Mouse (Mus musculus) neural tube, embryonic 11.5 days (tissue): ENCODE measurements around the gene Chpf. TPM values are rescaled to one million over a fixed set of nuclear protein-coding genes. Genes with fewer than 3 reads are reported as not detected.
A peak's percentile ranks its signal among the peaks of the same experiment; 100 is the strongest.

ENCODE experiments used
- ATAC-seq: fragments of 200-750 bp; cut with Nextera tagmentation; 2 replicates; pipeline ENCODE4 v1.8.0; 2017; ENCODE audit warnings: moderate number of reproducible peaks, mild to moderate bottlenecking, moderate TSS enrichment, moderate library complexity; ENCODE audit not compliant: insufficient read depth, low FRiP score, low TSS enrichment
- DNase-seq: peaks from one replicate; pipeline ENCODE4 v3.0.0-alpha.2; 2015; ENCODE audit warnings: low spot score
- H3K27ac ChIP-seq: fragments of 300-500 bp; sonication (generic); 2 replicates; pipeline ENCODE4 v1.5.1; 2014; ENCODE audit warnings: low read depth, mild to moderate bottlenecking, low read length
- H3K27me3 ChIP-seq: fragments of 300-500 bp; sonication (generic); 2 replicates; pipeline ENCODE4 v1.6.1; 2014; ENCODE audit warnings: mild to moderate bottlenecking, low read length, mixed read lengths; ENCODE audit not compliant: control insufficient read depth, insufficient read depth
- H3K36me3 ChIP-seq: fragments of 300-500 bp; sonication (generic); 2 replicates; pipeline ENCODE4 v1.6.1; 2014; ENCODE audit warnings: mild to moderate bottlenecking, low read length, moderate library complexity, mixed read lengths; ENCODE audit not compliant: control insufficient read depth, insufficient read depth
- H3K4me1 ChIP-seq: fragments of 300-500 bp; sonication (generic); 2 replicates; pipeline ENCODE4 v1.6.1; 2014; ENCODE audit warnings: low read length, mixed read lengths; ENCODE audit not compliant: control insufficient read depth, insufficient read depth
- H3K4me2 ChIP-seq: fragments of 300-500 bp; sonication (generic); 2 replicates; pipeline ENCODE4 v1.6.1; 2014; ENCODE audit warnings: low read depth, mild to moderate bottlenecking, moderate library complexity
- H3K4me3 ChIP-seq: fragments of 300-500 bp; sonication (generic); 2 replicates; pipeline ENCODE4 v1.5.1; 2014; ENCODE audit warnings: low read depth, low read length
- H3K9ac ChIP-seq: fragments of 300-500 bp; sonication (generic); 2 replicates; pipeline ENCODE4 v1.6.1; 2014; ENCODE audit warnings: mild to moderate bottlenecking, low read length
- H3K9me3 ChIP-seq: fragments of 300-500 bp; sonication (generic); 2 replicates; pipeline ENCODE4 v1.6.1; 2016; ENCODE audit warnings: low read length; ENCODE audit not compliant: control insufficient read depth
- WGBS: fragments of 180-500 bp; shearing (Covaris S2); extraction: QIAGEN DNeasy Blood & Tissue Kit; methylation state at CpG from one replicate; pipeline ENCODE4 v1.1.7; 2014; 5-methylcytosine and 5-hydroxymethylcytosine counted together
- polyA plus RNA-seq: library from polyadenylated mRNA; unstranded; fragments of >200 nt; fragmentation: Nextera tagmentation; extraction: Ambion mirVana; gene quantifications from 2 replicates; pipeline ENCODE4 v1.2.1, GENCODE M21; 2014

Gene Chpf
- polyA plus RNA-seq, 1 experiment from 2014 or later = 27.1 TPM

DNA sequence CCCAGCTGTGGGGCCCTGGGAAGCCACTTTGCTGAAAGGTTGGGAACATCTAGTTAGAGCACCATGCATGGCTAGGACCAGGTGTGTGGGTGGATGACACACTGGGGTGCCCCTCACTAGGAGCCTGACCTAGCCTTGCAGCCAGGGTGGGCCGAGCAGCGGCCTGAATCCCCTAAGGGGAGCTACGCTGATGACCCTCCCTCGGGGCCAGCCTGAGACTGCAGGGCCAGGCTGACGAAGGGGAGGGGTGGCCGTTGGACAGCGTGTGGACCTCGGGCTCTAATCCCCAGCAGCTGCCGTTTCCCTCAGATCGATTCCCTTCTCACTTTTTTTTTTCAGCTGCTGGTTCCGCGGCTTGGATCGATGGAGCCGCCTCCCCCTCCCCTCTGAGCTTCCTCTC is 30.2 kb downstream of the Chpf start:
- H3K36me3 ChIP-seq = no peaks in the 10 kb centered on the region
- ATAC-seq = no peak
- H3K4me2 ChIP-seq = peak overlapping the region; percentile 25
- peaks cover 69% of the 10 kb centered on the region for H3K4me1 ChIP-seq
- H3K27ac ChIP-seq = peak overlapping the region; percentile 65
- H3K4me3 ChIP-seq = no peak overlapping the region
- no peak overlapping the region for H3K9ac ChIP-seq
- no peak for DNase-seq
- no peaks in the 10 kb centered on the region for H3K9me3 ChIP-seq
- peaks cover 35% of the 10 kb centered on the region for H3K27me3 ChIP-seq
- WGBS = under 1% methylated on average over 13 of the region's 14 CpGs

DNA sequence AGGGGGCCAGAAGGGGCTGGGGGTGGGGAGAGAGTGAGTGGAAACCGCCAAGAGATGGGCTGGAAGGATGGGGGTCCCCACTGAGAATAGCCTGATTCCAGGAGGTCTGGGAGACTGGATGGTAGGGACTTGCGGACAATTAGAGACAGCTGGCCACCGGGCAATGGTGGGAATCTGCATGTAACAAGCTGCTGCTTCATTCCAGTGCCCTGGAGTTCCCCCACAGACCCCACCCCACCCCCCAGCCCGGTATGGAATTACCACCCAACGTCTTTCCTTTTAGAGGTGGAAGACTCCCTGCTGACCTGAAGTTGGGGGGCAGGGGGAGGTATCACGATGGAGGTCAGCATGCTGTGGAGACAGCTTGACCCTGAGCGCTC is 31.1 kb downstream of the Chpf start:
- Histone ChIP-seq H3K36me3 (no peaks in the 10 kb centered on the region; the same call in 1 of the 2 replicates), H3K9me3 (no peaks in the 10 kb centered on the region), H3K9ac (no peak overlapping the region), H3K4me1 (peaks cover 78% of the 10 kb centered on the region), H3K4me2 (peak overlapping the region; percentile 23), H3K4me3 (no peak overlapping the region), H3K27ac (peak overlapping the region; percentile 88), H3K27me3 (peaks cover 35% of the 10 kb centered on the region)
- ATAC-seq (no peak), DNase-seq (no peak)
- WGBS = 1% methylated on average over 7 of the region's 7 CpGs

- DNase-seq (peak; percentile 65), ATAC-seq (peak; percentile 9; the same call in 1 of the 2 replicates)
- Histone ChIP-seq H3K4me3 (no peak overlapping the region), H3K36me3 (no peaks in the 10 kb centered on the region; the same call in 1 of the 2 replicates), H3K9me3 (no peaks in the 10 kb centered on the region), H3K27ac (peak overlapping the region; percentile 88), H3K27me3 (peaks cover 35% of the 10 kb centered on the region), H3K4me2 (peak overlapping the region; percentile 23), H3K9ac (0 out of 2 replicates have a peak overlapping the region, but pooled peaks have one; percentile 15), H3K4me1 (peaks cover 81% of the 10 kb centered on the region)
- WGBS = 3% methylated on average over 10 of the region's 10 CpGs
Observed at GRCm38 (mm10) chr1:75447265-75448051, 31.6 kb downstream of the Chpf start.

GRCm38 (mm10) chr1:75446656-75447055 is 32.5 kb downstream of the Chpf start:
- H3K4me1 ChIP-seq = peaks cover 81% of the 10 kb centered on the region

GRCm38 (mm10) chr1:75445751-75446611 is 33.1 kb downstream of the Chpf start:
- H3K27me3 ChIP-seq = peaks cover 23% of the 10 kb centered on the region
- under 1% methylated on average over 22 of the region's 22 CpGs for WGBS
- DNase-seq (peak; percentile 85), ATAC-seq (peak; percentile 9)
- peak overlapping the region; percentile 7; the same call in 1 of the 2 replicates for H3K4me3 ChIP-seq
- H3K27ac ChIP-seq = peak overlapping the region; percentile 88
- peak overlapping the region; percentile 44 for H3K9ac ChIP-seq
- H3K9me3 ChIP-seq = no peaks in the 10 kb centered on the region
- peaks cover 75% of the 10 kb centered on the region for H3K4me1 ChIP-seq
- no peaks in the 10 kb centered on the region; the same call in 1 of the 2 replicates for H3K36me3 ChIP-seq
- H3K4me2 ChIP-seq = peak overlapping the region; percentile 35

More at GRCm38 (mm10) chr1:75446656-75447055, 32.5 kb downstream of the Chpf start:
- peaks cover 29% of the 10 kb centered on the region for H3K27me3 ChIP-seq
- DNase-seq = peak; percentile 80
- peak; percentile 48 for ATAC-seq
- peak overlapping the region; percentile 31 for H3K9ac ChIP-seq
- WGBS = under 1% methylated on average over 20 of the region's 20 CpGs
- no peak overlapping the region for H3K4me3 ChIP-seq
- no peaks in the 10 kb centered on the region for H3K9me3 ChIP-seq
- peak overlapping the region; percentile 88 for H3K27ac ChIP-seq
- no peaks in the 10 kb centered on the region; the same call in 1 of the 2 replicates for H3K36me3 ChIP-seq
- peak overlapping the region; percentile 35 for H3K4me2 ChIP-seq

DNA sequence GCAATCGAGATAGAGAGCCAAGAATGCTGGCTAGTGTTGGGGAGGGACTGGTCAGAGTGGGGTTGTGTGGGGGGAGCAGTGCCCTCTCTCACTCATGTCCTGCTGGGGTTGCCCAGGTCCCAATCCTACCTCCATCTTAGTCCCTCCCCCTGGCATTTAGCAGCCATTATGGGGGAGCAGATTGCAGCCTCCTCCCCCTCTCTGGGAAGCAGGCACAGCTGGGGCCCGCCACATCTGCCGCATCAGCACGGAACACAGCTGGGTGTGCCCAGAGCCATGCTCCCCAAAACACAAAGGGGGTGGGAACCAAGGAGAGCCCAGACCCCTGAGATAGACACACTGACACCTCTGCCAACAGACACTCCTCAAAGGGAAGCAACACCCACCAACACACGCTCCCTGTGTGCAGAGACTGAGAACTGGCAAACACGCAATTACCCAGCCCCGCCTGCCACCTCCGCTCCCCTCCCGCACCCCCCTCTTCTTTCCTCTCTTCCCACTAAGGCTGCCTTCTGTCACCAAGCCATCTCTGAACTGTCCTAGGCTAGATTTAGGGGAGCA is 33.9 kb downstream of the Chpf start:
- Histone ChIP-seq H3K9ac (peak overlapping the region; percentile 44), H3K4me3 (peak overlapping the region; percentile 3; the same call in 1 of the 2 replicates), H3K4me2 (peak overlapping the region; percentile 35; the same call in 1 of the 2 replicates), H3K27ac (peak overlapping the region; percentile 88), H3K4me1 (peaks cover 68% of the 10 kb centered on the region), H3K36me3 (no peaks in the 10 kb centered on the region; the same call in 1 of the 2 replicates), H3K9me3 (no peaks in the 10 kb centered on the region), H3K27me3 (peaks cover 15% of the 10 kb centered on the region)
- 16% methylated on average over 9 of the region's 9 CpGs for WGBS
- DNase-seq = no peak
- no peak for ATAC-seq

- Histone ChIP-seq H3K4me3 (no peak overlapping the region), H3K9me3 (no peaks in the 10 kb centered on the region), H3K27me3 (peaks cover 5% of the 10 kb centered on the region), H3K4me1 (peaks cover 61% of the 10 kb centered on the region), H3K27ac (peak overlapping the region; percentile 88), H3K4me2 (no peak overlapping the region), H3K36me3 (no peaks in the 10 kb centered on the region; the same call in 1 of the 2 replicates), H3K9ac (no peak overlapping the region)
- DNase-seq = no peak
- ATAC-seq = no peak
- 21% methylated on average over 3 of the region's 3 CpGs for WGBS
Observed at GRCm38 (mm10) chr1:75444208-75444607, 34.9 kb downstream of the Chpf start.
